Mouse (Mus musculus) testis, adult 2 months (tissue): ENCODE results near the gene Ankrd33b.

ENCODE experiments used
- CTCF ChIP-seq: fragments of 200-500 bp; IDR thresholded peaks from 2 replicates; pipeline ENCODE4 v1.5.1; 2012; ENCODE audit warnings: low read depth, mild to moderate bottlenecking, inconsistent platforms, low read length, moderate library complexity; ENCODE audit not compliant: control insufficient read depth, insufficient read depth, insufficient replicate concordance
- POLR2A ChIP-seq: fragments of 200-500 bp; IDR thresholded peaks from 2 replicates; pipeline ENCODE4 v1.6.1; 2012; ENCODE audit warnings: low read depth, mild to moderate bottlenecking, inconsistent platforms, low read length, moderate library complexity; ENCODE audit not compliant: control insufficient read depth

DNA sequence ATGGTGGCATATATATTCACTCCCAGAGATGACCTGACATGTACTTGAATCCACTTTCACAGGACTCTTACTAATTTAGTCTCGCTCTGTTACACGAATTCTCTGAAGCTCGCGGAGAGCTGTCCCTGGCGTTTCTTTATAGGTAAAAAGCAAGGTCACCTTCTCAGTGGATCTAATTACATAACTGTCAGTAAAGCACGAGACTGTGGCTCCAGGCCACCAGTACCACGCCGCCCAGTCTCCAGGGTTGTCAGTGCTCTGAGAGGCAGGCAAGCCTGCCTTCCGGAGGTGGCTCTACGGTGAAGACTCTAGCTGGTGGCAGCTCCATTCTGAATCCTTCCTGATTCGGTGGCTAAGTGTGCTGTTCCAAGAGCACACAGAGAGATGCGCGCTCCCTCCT, 43.0 kb downstream of the Ankrd33b start:
- TF ChIP-seq POLR2A (no peak), CTCF (no peak)
